Mouse (Mus musculus): ENCODE measurements around the gene Gm44579.

Gm44579 gene

GRCm38 (mm10) chr15:98220877-98221276, at the start of gene Gm44579, which contains the start of gene Olfr287:
Gene Gm44579, minus strand, starts transcription at chr15:98220977.
Gene Olfr287, minus strand, starts transcription at chr15:98221056.
- DNase-seq (ENCODE audit: low spot score), result no peak

GRCm38 (mm10) chr15:98257776-98258175, 37.0 kb upstream of the Gm44579 start:
- DNase-seq (ENCODE audit: low spot score), result no peak

DNA sequence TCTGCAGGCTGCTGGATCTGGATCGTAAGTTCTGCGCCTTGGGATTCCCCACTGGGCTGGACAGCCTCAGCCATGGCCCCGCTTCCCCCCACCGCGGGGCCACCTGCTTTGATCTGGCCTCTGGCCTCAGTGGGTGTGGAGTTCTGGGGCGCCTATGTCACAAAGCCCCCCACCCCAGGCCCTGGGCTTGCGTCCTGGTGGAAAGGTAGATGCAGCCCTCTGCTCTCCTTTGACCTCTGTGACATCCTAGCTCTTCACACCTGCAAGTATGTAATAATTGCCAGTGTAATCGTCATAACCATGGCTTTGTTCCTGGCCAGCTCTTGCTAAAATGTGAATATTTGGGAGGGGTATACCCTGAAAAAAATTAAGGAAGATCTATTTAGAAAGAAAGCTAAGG, 36.4 kb upstream of the Gm44579 start, which contains the start of gene H1fnt:
Gene H1fnt, minus strand, starts transcription at position 101 of the 400 bp plus-strand sequence.
- DNase-seq (ENCODE audit: low spot score), result no peak

GRCm38 (mm10) chr15:98256271-98256670, 35.5 kb upstream of the Gm44579 start:
- DNase-seq (ENCODE audit: low spot score), result no peak

GRCm38 (mm10) chr15:98235442-98235841, 14.7 kb upstream of the Gm44579 start:
- DNase-seq (ENCODE audit: low spot score), result no peak

DNA sequence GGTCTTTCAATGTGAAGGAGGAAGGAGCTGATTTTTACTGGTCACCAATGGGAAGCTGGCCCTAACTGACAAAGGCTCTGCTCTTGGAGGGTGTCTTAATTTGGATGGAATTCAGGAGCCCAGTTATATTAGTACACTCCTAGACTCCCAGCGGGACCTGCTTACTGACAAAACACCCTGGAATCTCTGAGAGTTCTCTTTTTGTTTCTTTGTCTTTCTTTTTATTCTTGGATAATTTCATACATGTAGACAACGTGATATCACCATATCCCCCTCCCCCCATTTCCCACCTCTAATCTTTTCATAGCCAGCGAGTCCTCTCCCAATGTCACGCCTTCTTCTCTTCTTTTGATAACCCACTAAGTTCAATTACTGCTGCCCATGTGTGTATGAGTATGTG, 13.6 kb upstream of the Gm44579 start, which contains the start of gene Olfr286:
Gene Olfr286, minus strand, starts transcription at position 101 of the 400 bp plus-strand sequence.
- no peak for DNase-seq (ENCODE audit: low spot score)

DNA sequence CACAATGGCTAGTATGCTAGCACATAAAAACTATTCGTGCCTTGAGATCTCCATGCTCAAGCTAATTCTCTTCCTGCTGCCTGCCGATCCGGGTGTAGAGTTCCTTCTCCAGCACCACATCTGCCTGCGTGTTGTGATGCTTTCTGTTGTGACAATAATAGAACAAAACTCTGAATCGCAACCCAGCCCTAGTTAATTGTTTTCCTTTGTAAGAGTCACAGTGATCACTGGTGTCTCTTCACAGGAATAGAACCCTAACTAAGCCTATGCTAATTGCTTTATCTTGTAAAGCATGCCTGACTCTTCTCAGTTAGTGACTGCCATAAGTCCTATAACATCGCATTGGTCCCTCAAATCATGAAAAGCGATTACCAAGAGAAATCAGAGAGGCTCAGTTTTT, 5.3 kb upstream of the Gm44579 start:
- DNase-seq (ENCODE audit: low spot score), result no peak

DNA sequence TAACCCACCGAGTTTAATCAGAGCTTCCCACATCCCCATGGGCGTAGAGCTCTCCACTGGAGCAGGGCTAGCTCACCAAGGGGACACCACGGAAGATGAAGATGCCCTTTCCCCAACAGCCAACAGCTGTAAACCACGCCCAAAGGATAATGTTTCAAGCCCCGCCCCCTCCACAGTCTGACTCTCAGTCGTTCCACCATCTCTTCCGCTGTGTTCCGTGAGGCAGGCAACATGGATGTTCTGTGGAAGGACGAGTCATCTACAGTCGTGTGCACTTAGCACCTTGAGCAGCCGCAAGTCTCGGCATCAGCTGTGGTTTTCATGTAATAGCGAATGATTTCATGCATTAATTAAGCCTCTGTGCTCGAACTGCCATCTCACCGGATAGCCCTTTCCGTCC, 4.8 kb upstream of the Gm44579 start:
- no peak for DNase-seq (ENCODE audit: low spot score)

DNA sequence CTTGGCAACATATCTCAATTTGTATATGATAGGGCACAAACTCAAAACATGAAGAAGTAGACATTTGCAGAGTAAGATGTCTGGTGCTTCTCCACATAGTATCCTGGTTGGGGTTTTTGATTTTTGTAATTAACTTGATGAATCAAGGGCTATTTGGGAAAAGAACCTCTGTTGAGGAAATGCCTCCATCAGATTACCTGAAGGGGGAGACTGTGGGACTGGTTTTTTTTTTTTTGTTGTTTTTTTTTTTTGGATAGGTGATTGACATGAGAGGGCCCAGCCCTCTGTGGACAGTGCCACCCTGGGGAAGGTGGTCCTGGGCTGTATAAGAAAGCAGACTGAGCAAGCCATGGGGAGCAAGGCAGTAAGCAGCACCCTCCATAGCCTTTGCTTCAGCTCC, 1.6 kb upstream of the Gm44579 start:
- no peak for DNase-seq (ENCODE audit: low spot score)

- DNase-seq (ENCODE audit: low spot score), result no peak
Observed at GRCm38 (mm10) chr15:98214130-98214529, 6.6 kb downstream of the Gm44579 start.

- no peak for DNase-seq (ENCODE audit: low spot score)
Observed at GRCm38 (mm10) chr15:98213336-98213870, 7.4 kb downstream of the Gm44579 start.

GRCm38 (mm10) chr15:98209676-98210075, 11.1 kb downstream of the Gm44579 start:
- no peak for DNase-seq (ENCODE audit: low spot score)

DNA sequence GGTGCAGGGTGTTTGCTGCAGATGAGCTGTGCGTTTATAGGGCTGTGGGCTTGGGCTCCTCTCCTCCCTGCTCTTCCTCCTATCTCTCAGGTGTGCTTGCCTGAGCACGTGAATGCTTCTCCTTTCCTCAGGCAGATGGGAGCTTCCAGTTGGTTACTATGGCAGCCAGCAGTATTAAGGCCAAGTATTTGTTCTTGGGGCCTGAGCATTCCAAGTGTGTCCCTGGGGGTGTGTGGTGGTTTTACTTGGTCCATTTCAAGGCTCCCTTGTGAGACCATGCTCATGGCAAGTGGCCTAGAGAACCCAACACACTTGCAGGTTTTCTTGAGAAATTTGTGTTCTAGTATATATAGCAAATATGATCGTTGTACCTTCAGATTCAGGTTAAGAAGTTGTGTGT, 25.3 kb downstream of the Gm44579 start, which contains the start of gene Olfr288:
Gene Olfr288, minus strand, starts transcription at position 101 of the 400 bp plus-strand sequence.
- no peak for DNase-seq (ENCODE audit: low spot score)

DNA sequence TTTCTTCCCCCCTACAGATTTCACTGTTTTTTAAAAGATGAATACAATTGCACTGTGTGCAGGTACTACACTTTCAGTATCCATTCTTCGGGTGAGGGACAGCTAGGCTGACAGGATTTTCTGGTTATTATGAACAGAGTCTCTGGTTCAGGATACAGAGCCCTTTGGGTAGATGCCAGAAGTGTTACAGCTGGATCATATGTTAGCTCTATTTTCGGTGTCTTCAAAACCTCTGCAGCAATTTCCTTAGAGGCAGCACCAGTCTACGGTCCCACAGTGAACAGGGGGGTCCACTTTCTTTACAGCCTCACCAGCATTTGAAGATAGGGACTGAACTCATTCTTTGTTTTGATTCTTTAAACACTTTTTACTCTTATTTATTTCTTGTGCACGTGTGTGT, 36.3 kb downstream of the Gm44579 start:
- DNase-seq (ENCODE audit: low spot score), result no peak

GRCm38 (mm10) chr15:98181856-98182570, 38.8 kb downstream of the Gm44579 start:
- DNase-seq (ENCODE audit: low spot score), result no peak

GRCm38 (mm10) chr15:98181132-98181711, 39.6 kb downstream of the Gm44579 start:
- DNase-seq (ENCODE audit: low spot score), result peak; percentile 91

GRCm38 (mm10) chr15:98180567-98181131, 40.1 kb downstream of the Gm44579 start:
- no peak for DNase-seq (ENCODE audit: low spot score)

DNA sequence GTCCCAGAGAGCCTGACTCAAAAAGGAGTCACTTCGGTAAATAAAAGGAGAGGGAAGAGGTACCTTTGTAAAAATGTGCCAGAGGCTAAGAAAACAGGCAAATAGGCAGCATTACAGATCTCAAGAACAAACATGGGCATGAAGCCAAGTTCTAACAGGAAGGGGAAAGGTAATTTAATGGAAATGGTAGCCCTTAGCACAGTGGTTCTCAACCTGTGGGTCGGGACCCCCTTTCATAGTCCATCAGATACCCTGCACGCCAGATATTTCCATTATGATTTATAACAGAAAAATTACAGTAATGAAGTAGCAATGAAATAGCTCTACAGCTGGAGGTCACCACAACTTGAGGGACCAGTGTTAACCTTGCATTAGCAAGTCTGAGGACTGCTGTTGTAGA, 43.5 kb downstream of the Gm44579 start:
- DNase-seq (ENCODE audit: low spot score), result no peak

- no peak for DNase-seq (ENCODE audit: low spot score)
Observed at GRCm38 (mm10) chr15:98173821-98174220, 47.0 kb downstream of the Gm44579 start.

GRCm38 (mm10) chr15:98172113-98172512, 48.7 kb downstream of the Gm44579 start:
- DNase-seq (ENCODE audit: low spot score), result no peak

DNA sequence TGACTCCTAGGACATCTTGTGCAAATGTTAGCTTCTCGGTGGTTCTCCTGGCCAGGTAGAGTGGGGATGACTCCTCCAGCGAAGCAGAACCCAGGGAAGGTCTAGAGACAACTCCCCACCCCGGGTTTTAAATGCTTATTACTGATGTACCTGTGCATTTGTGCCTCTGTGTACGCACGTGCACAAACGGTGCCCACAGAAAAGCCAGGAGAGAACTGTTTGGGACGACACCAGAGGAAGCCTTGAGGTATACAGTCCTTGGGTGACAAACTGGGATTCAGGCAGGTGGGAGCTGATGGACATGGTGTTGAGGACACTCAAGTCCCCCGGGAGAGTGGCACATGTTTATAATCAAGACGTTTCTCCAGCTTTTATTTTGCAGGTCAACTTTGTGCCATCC, 49.9 kb downstream of the Gm44579 start:
- DNase-seq (ENCODE audit: low spot score), result no peak

- DNase-seq (ENCODE audit: low spot score), result no peak
Observed at GRCm38 (mm10) chr15:98170365-98170764, 50.4 kb downstream of the Gm44579 start.

DNA sequence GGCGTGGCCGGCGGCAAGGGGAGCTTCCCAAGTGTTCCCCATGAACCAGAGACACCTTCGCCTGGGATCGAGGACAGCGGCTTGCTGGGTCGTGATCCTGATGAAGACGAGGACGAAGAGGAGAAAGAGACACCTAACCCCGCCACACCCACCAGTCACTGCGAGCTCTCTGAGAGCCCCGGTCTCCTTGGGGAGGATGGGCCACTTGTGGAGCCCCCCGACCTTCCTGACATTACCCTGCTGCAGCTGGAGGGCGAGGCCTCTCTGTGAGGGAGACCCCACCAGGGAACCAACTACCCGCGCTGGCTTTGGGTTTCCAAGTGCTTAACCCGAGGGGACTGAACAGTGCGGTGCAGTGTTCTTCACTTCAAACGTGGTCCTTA, 52.2 kb downstream of the Gm44579 start:
- DNase-seq (ENCODE audit: low spot score), result no peak

All from testis, postnatal 14 days (tissue).